In genomic region chr7:116230811-116231609, GRCm38 (mm10) we compare ENCODE assay signal across 11 mouse cellular contexts.
A peak's percentile ranks its signal among the peaks of the same experiment; 100 is the strongest.
DNase-seq lines count a peak whose midpoint lies in the region; ATAC-seq lines count a peak whose summit lies in the region.
"Had no signal": no experiment of that assay in that cellular context is flagged by ENCODE, and none has a peak within 500 bp of the region (broad histone marks: within the 10 kb centered on the region; RNA-seq: fewer than 3 reads in every experiment).

No protein-coding gene starts in this region.

- no peaks in the 10 kb centered on the region; the same call in 1 of the 2 replicates for H3K27me3 ChIP-seq in lung, embryonic 16.5 days (ENCODE audit: control insufficient read depth, insufficient read depth, low read depth, low read length)

- H3K4me1 ChIP-seq in lung, embryonic 16.5 days (replicated peaks; ENCODE audit: control insufficient read depth, insufficient read depth, low read length): peaks cover 10% of the 10 kb centered on the region

- H3K27ac ChIP-seq in lung, embryonic 16.5 days (ENCODE audit: low read length): peak overlapping the region; percentile 51
- H3K27ac ChIP-seq: kidney, postnatal 0 days; midbrain, embryonic 12.5 days had no signal

- ATAC-seq in lung, embryonic 16.5 days (ENCODE audit: low read depth): 0 out of 2 replicates have a peak, but pooled peaks have one; percentile 23

- H3K9me3 ChIP-seq in lung, embryonic 16.5 days (ENCODE audit: control insufficient read depth, low read length): no peaks in the 10 kb centered on the region
- H3K9me3 ChIP-seq: midbrain, embryonic 12.5 days had no signal

- H3K4me3 ChIP-seq in lung, embryonic 16.5 days (ENCODE audit: low read length): no peak overlapping the region
- H3K4me3 ChIP-seq: midbrain, embryonic 12.5 days had no signal

- no peaks in the 10 kb centered on the region for H3K36me3 ChIP-seq in lung, embryonic 16.5 days (ENCODE audit: control insufficient read depth, insufficient read depth, low read length)
- H3K36me3 ChIP-seq: midbrain, embryonic 12.5 days had no signal

- DNase-seq in lung, postnatal 14 days: no peak
- peak; percentile 72 for DNase-seq in T-cell, adult 2 months (ENCODE audit: low spot score)
- DNase-seq in lung, postnatal 25 days (ENCODE audit: low spot score): peak; percentile 48
- DNase-seq in thymus, postnatal 14 days: peak; percentile 58
- DNase-seq in kidney, adult 8-10 months: no peak
- no peak for DNase-seq in layer of hippocampus, adult 11-12 months (ENCODE audit: low spot score)
- DNase-seq in gastrocnemius, adult 18-20 months (ENCODE audit: low spot score): no peak
- DNase-seq: cerebellum, adult 11-12 months had no signal

- H3K4me2 ChIP-seq in lung, embryonic 16.5 days (ENCODE audit: low read depth, low read length): no peak overlapping the region
- H3K4me2 ChIP-seq: midbrain, embryonic 12.5 days had no signal

- no peak overlapping the region for H3K9ac ChIP-seq in lung, embryonic 16.5 days (ENCODE audit: low read length)
- H3K9ac ChIP-seq: midbrain, embryonic 12.5 days had no signal

- 52% methylated on average over 11 of the region's 11 CpGs for WGBS in lung, embryonic 16.5 days

Comparison
In these comparisons a context has a peak if more than half of its experiments do, and no peak if none do; other contexts are left out.
1. DNase-seq: peak in T-cell, adult 2 months (single experiment), lung, postnatal 25 days (single experiment) and thymus, postnatal 14 days (single experiment); none in lung, postnatal 14 days (single experiment), kidney, adult 8-10 months (0 of 2), layer of hippocampus, adult 11-12 months (single experiment) and gastrocnemius, adult 18-20 months (single experiment).